Mouse (Mus musculus) retina, postnatal 7 days (tissue): ENCODE data around the gene Pomc.
"Not testable (repeated sequence)": the region's sequence is repeated elsewhere in the genome, so short reads cannot be mapped to it uniquely, and the experiment has no call there.

Experiments
- DNase-seq: peaks from one replicate; pipeline ENCODE4 v3.0.0-alpha.2; 2012; ENCODE audit warnings: low read depth, low spot score

The Pomc gene

GRCm38 (mm10) chr12:3954651-3955050 lies at the start of gene Pomc:
Gene Pomc, plus strand, starts transcription at chr12:3954951.
- no peak for DNase-seq

- DNase-seq, result no peak
Measured at GRCm38 (mm10) chr12:3905436-3905835, 49.3 kb upstream of the Pomc start.

- no peak for DNase-seq
Measured at GRCm38 (mm10) chr12:3906308-3906707, 48.4 kb upstream of the Pomc start.

- DNase-seq, result no peak
Measured at GRCm38 (mm10) chr12:3907008-3907407, 47.7 kb upstream of the Pomc start.

GRCm38 (mm10) chr12:3907418-3907817 lies 47.3 kb upstream of the Pomc start:
- no peak for DNase-seq

- DNase-seq, result no peak
Measured at GRCm38 (mm10) chr12:3910466-3911093, 44.2 kb upstream of the Pomc start.

GRCm38 (mm10) chr12:3911831-3912348 lies 42.9 kb upstream of the Pomc start:
- no peak for DNase-seq

- no peak for DNase-seq
Measured at GRCm38 (mm10) chr12:3915852-3916251, 38.9 kb upstream of the Pomc start.

GRCm38 (mm10) chr12:3917668-3918341 lies 36.9 kb upstream of the Pomc start:
- no peak for DNase-seq

- no peak for DNase-seq
Measured at GRCm38 (mm10) chr12:3918577-3918976, 36.2 kb upstream of the Pomc start.

- DNase-seq, result no peak
Measured at GRCm38 (mm10) chr12:3919423-3919822, 35.3 kb upstream of the Pomc start.

- peak; percentile 37 for DNase-seq
Measured at GRCm38 (mm10) chr12:3926127-3926526, 28.6 kb upstream of the Pomc start.

- DNase-seq, result no peak
Measured at GRCm38 (mm10) chr12:3928841-3929240, 25.9 kb upstream of the Pomc start.

GRCm38 (mm10) chr12:3930090-3930865 lies 24.5 kb upstream of the Pomc start:
- DNase-seq, result not testable (repeated sequence)

- no peak for DNase-seq
Measured at GRCm38 (mm10) chr12:3942026-3942425, 12.7 kb upstream of the Pomc start.

- DNase-seq, result no peak
Measured at GRCm38 (mm10) chr12:3944454-3945073, 10.2 kb upstream of the Pomc start.

GRCm38 (mm10) chr12:3947503-3947902 lies 7.2 kb upstream of the Pomc start:
- DNase-seq, result no peak

- no peak for DNase-seq
Measured at GRCm38 (mm10) chr12:3955371-3955770, 620 bp downstream of the Pomc start.

- DNase-seq, result no peak
Measured at GRCm38 (mm10) chr12:3956351-3956750, 1.6 kb downstream of the Pomc start.

- peak; percentile 87 for DNase-seq
Measured at GRCm38 (mm10) chr12:3959791-3960543, 5.2 kb downstream of the Pomc start.

- DNase-seq, result no peak
Measured at GRCm38 (mm10) chr12:3960553-3960952, 5.8 kb downstream of the Pomc start.
